Mouse (Mus musculus) neural tube, embryonic 15.5 days (tissue): ENCODE data around the gene Ap1m1. TPM values are rescaled to one million over a fixed set of nuclear protein-coding genes. Genes with fewer than 3 reads are reported as not detected.
A peak's percentile ranks its signal among the peaks of the same experiment; 100 is the strongest.

Source experiments
- ATAC-seq: fragments of 200-750 bp; cut with Nextera tagmentation; 2 replicates; pipeline ENCODE4 v1.8.0; 2017; ENCODE audit warnings: mild to moderate bottlenecking, moderate TSS enrichment, moderate library complexity; ENCODE audit not compliant: low FRiP score
- H3K27ac ChIP-seq: fragments of 300-500 bp; sonication (generic); replicated peaks from 2 replicates; pipeline ENCODE4 v1.5.1; 2015; ENCODE audit warnings: mild to moderate bottlenecking, inconsistent platforms
- H3K27me3 ChIP-seq: fragments of 300-500 bp; sonication (generic); replicated peaks from 2 replicates; pipeline ENCODE4 v1.6.1; 2015; ENCODE audit warnings: inconsistent platforms
- H3K36me3 ChIP-seq: fragments of 300-500 bp; sonication (generic); 2 replicates; pipeline ENCODE4 v1.6.1; 2015; ENCODE audit warnings: inconsistent platforms
- H3K4me1 ChIP-seq: fragments of 300-500 bp; sonication (generic); 2 replicates; pipeline ENCODE4 v1.6.1; 2015; ENCODE audit warnings: inconsistent platforms
- H3K4me2 ChIP-seq: fragments of 300-500 bp; sonication (generic); 2 replicates; pipeline ENCODE4 v1.6.1; 2015; ENCODE audit warnings: inconsistent platforms, mild to moderate bottlenecking, moderate library complexity
- H3K4me3 ChIP-seq: fragments of 300-500 bp; sonication (generic); replicated peaks from 2 replicates; pipeline ENCODE4 v1.5.1; 2015; ENCODE audit warnings: mild to moderate bottlenecking, inconsistent platforms
- H3K9ac ChIP-seq: fragments of 300-500 bp; sonication (generic); replicated peaks from 2 replicates; pipeline ENCODE4 v1.6.1; 2015; ENCODE audit warnings: mild to moderate bottlenecking, inconsistent platforms
- H3K9me3 ChIP-seq: fragments of 300-500 bp; sonication (generic); replicated peaks from 2 replicates; pipeline ENCODE4 v1.6.1; 2016; ENCODE audit warnings: inconsistent platforms
- WGBS: fragments of 180-500 bp; shearing (Covaris S2); methylation state at CpG from one replicate; pipeline ENCODE4 v1.1.7; 2015; ENCODE audit warnings: mixed read lengths; 5-methylcytosine and 5-hydroxymethylcytosine counted together
- polyA plus RNA-seq: library from polyadenylated mRNA; unstranded; fragments of >200 nt; fragmentation: Nextera tagmentation; extraction: Ambion mirVana; gene quantifications from 2 replicates; pipeline ENCODE4 v1.2.1, GENCODE M21; 2015

Gene Ap1m1
- polyA plus RNA-seq = 235 and 249 TPM in 2 replicates

DNA sequence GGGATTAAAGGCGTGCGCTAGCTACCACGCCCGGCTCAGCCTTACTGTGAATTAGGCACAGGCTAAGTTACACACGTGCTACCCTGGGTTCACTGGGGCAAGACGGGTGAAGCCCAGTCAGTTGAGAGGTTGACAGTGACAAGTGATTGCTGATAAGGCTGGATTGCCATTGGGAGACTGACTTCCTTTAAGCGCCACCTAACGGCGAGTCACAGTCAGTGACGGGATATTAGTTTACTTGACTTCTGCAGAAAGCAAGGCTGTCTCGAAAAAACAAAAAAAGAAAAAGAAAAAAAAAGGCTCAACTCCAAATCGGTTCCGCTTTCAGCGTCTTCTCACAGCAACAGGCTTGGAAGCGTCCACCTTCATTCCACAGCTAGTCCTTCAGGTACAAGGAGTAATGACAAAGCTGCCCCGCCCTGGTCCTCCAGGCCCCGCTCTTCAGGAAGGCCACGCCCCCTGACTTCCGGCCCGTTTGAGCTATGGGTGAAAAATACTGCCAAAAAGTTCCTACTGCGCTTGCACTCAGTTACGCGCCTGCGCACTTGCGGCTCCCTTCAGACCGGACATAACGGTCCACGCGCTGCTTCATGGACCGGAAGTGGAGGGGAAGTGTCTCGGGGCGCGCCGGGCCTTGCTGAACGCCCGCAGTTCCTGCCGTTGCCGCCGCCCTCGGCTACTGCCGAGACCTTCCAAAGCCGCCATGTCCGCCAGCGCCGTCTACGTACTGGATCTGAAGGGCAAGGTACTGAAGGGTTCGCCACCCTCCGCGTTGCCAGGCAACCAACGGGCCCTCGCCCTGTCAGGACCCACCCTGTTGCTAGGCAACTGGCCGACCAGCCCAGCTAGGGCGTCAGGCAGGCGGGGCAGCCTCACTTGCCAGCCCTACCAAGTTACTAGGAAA is at the start of gene Ap1m1:
Gene Ap1m1, plus strand, starts transcription at position 520 of the 904 bp plus-strand sequence.
- Histone ChIP-seq H3K27ac (peak within 1 kb of the TSS; percentile 98), H3K4me3 (peak within 1 kb of the TSS; percentile 85), H3K27me3 (no peaks in the 10 kb centered on the region), H3K36me3 (peaks cover 17% of the 10 kb centered on the region), H3K9ac (peak within 1 kb of the TSS; percentile 76), H3K4me1 (peaks cover 26% of the 10 kb centered on the region), H3K9me3 (no peaks in the 10 kb centered on the region), H3K4me2 (peak within 1 kb of the TSS; percentile 82)
- WGBS = under 1% methylated on average over 54 of the region's 54 CpGs
- peak; percentile 97 for ATAC-seq

DNA sequence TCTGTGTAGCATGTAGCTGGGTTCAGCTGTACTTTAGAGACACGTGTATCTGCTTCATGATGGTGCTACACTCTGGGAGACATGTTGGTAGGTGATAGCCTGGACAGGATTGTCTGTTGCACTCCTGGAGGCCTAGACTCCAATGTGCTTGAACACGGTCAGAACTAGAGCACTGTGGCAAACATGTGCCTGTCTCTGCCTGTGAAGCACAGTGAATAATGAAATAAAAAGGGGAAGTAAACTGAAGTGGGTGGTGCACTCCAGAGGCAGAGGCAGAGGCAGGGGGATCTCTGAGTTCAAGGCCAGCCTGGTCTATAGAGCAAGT is 49.6 kb upstream of the Ap1m1 start:
- Histone ChIP-seq H3K9ac (no peak overlapping the region), H3K4me1 (no peaks in the 10 kb centered on the region), H3K4me3 (no peak overlapping the region), H3K27me3 (no peaks in the 10 kb centered on the region), H3K36me3 (no peaks in the 10 kb centered on the region), H3K4me2 (no peak overlapping the region), H3K27ac (no peak overlapping the region), H3K9me3 (no peaks in the 10 kb centered on the region)
- WGBS = 80% methylated on average over 2 of the region's 2 CpGs
- ATAC-seq = no peak

DNA sequence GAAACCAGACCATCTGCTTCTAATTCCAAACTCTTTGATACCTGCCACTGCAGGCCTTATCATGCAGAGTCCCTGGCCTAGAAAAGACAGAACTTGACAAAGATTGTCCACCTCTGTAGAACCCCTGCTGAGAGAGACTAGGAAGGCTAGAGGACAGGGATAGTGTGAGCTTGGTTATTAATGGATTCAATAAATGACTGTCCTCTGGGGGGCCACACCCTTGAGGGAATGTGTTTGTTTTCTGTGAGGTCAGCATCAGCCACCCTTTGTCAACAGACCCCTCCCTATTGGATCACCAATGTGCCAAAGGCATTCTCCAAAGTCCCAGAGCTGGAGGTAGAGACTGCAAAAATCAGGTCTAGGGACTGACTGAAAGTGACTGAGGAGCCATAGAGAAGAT is 47.8 kb upstream of the Ap1m1 start:
- no peaks in the 10 kb centered on the region for H3K9me3 ChIP-seq
- no peaks in the 10 kb centered on the region for H3K27me3 ChIP-seq
- H3K4me3 ChIP-seq = no peak overlapping the region
- no peaks in the 10 kb centered on the region for H3K36me3 ChIP-seq
- no peak for ATAC-seq
- H3K4me2 ChIP-seq = no peak overlapping the region
- no peak overlapping the region for H3K27ac ChIP-seq
- no peak overlapping the region for H3K9ac ChIP-seq
- H3K4me1 ChIP-seq = no peaks in the 10 kb centered on the region

DNA sequence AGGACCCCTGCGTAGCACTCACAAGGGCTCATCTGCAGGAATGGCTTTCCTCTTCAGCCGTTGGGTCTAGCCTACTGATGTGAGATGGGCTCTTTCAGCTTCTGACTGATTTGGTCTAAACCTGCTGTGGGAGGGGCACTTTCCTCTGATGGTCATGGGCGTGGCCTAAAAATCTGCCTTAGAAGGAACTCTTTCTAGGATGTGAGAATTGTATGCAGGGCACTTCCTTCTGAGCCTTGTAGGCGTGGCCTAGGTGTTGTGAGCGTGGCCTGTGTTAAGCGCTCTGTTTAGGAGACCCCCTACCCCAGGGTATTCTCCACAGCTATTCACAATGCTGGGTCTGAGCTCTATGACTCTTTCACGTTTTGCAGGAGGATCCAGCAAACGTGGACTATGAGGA is 41.8 kb upstream of the Ap1m1 start:
- Histone ChIP-seq H3K4me1 (no peaks in the 10 kb centered on the region), H3K9ac (no peak overlapping the region), H3K27ac (no peak overlapping the region), H3K36me3 (no peaks in the 10 kb centered on the region), H3K4me3 (no peak overlapping the region), H3K27me3 (no peaks in the 10 kb centered on the region), H3K4me2 (no peak overlapping the region), H3K9me3 (peaks cover 16% of the 10 kb centered on the region)
- no peak for ATAC-seq
- WGBS = 64% methylated on average over 8 of the region's 8 CpGs

DNA sequence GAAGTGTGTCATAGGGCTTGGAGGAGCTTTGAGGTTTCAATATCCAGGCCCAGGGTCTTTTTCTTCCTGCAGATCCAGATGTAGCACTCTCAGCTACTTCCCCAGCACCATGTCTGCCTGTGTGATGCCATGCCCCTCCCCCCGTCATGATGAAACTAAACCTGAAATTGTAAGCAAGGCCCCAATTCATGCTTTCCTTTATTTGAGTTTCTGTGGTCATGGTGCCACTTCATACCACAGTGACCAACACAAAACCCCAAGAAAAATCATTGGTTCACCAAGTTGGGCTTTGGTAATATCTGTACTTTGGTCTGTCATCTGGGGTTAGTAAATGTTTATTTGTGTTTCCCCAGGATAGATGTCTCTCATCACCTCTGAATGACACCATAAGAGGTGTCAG is 31.2 kb upstream of the Ap1m1 start:
- 86% methylated on average over 1 of the region's 1 CpGs for WGBS
- Histone ChIP-seq H3K36me3 (no peaks in the 10 kb centered on the region), H3K27me3 (no peaks in the 10 kb centered on the region), H3K27ac (no peak overlapping the region), H3K9me3 (peaks cover 5% of the 10 kb centered on the region; the same call in 1 of the 2 replicates), H3K4me3 (no peak overlapping the region), H3K4me1 (no peaks in the 10 kb centered on the region), H3K4me2 (no peak overlapping the region), H3K9ac (no peak overlapping the region)
- no peak for ATAC-seq

DNA sequence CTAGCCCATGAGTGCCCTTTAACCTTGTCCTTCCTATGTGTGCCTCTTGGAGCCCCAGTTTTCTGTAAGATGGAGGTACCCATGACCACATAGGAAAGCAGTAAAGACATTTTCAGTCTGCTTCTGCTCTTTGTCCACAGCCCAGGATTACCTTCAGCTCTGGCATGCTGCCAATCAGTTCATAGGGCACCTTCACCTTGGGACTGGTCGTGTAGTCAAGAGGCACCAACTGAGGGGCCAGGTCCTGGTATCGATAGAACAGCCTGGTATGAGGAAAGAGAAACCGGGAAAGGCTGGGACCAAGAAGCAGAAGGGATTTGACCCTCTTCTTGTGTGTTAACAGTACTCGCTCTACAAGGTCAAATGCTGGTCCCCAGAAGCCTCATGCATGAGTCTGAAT is 29.6 kb upstream of the Ap1m1 start:
- no peaks in the 10 kb centered on the region for H3K9me3 ChIP-seq
- no peak overlapping the region for H3K9ac ChIP-seq
- H3K27me3 ChIP-seq = peaks cover 7% of the 10 kb centered on the region; the same call in 1 of the 2 replicates
- H3K4me3 ChIP-seq = no peak overlapping the region
- WGBS = 75% methylated on average over 4 of the region's 4 CpGs
- H3K36me3 ChIP-seq = no peaks in the 10 kb centered on the region
- ATAC-seq = no peak
- no peak overlapping the region for H3K4me2 ChIP-seq
- H3K4me1 ChIP-seq = no peaks in the 10 kb centered on the region
- H3K27ac ChIP-seq = no peak overlapping the region

DNA sequence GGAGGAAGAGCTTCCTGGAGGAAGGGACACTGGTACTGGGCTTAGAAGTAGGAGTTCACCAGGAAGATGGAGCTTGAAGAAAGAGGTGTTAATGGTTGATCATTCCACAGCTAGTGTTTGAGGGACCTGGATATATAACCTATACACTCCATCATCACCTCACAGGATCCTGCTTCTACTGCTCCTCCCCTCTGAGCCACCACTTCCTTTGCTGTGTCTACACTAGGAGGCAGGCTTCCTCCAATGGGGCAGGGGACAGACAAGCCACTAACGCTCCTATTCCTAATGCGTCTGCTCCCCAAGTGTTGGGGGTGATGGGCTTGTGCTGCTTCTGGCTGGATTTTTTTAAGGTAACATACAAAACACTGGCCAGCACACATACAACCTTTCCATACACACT is 29.1 kb upstream of the Ap1m1 start:
- Histone ChIP-seq H3K36me3 (no peaks in the 10 kb centered on the region), H3K4me2 (no peak overlapping the region), H3K9me3 (no peaks in the 10 kb centered on the region), H3K9ac (no peak overlapping the region), H3K4me3 (no peak overlapping the region), H3K27ac (no peak overlapping the region), H3K4me1 (no peaks in the 10 kb centered on the region), H3K27me3 (peaks cover 12% of the 10 kb centered on the region)
- 69% methylated on average over 2 of the region's 2 CpGs for WGBS
- no peak for ATAC-seq

DNA sequence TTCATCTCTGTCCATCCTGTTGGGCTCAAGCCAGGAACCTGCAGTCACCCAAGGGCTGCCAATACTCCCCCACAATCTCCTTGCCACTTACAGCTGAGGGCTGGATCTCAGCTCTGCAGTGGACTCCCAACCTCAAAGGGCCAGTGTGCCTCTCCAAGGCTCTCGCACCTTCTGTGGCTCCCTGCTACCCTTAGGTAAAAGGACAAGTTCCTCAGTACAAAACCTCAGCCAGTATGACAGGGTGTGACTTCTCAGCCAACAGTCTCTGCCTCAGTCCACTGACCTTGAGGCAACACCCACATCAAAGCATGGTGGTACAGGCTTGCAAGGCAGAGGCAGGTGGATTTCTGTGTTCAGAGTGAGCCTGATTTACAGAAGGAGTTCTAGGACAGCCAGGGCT is 28.0 kb upstream of the Ap1m1 start:
- no peak for ATAC-seq

DNA sequence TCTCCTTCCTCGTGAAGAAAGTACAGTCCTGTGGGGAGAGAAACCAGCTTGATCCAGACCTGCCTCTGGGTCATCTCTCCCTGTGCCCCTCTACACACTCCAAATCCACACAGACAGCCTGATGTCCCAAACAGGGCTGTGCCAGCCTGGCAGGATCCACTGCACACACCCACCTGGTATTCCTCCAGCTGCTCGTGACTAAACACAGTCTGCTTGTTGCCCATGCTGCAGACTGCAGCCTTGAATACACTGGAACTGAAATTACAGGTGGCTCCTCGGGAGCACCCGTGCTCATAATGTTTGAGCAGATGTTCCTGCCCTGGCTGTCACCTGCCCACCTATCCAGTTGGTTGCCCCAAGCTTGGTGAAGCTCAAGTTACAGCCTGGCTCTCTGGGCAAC is 27.1 kb upstream of the Ap1m1 start, which contains the start of gene Cib3:
Gene Cib3, minus strand, starts transcription at position 87 of the 400 bp plus-strand sequence.
- no peak within 1 kb of the TSS for H3K4me3 ChIP-seq
- WGBS = 62% methylated on average over 4 of the region's 4 CpGs
- H3K36me3 ChIP-seq = no peaks in the 10 kb centered on the region
- no peaks in the 10 kb centered on the region for H3K4me1 ChIP-seq
- H3K4me2 ChIP-seq = no peak within 1 kb of the TSS
- H3K27me3 ChIP-seq = peaks cover 28% of the 10 kb centered on the region
- H3K9me3 ChIP-seq = no peaks in the 10 kb centered on the region
- H3K9ac ChIP-seq = no peak within 1 kb of the TSS
- no peak within 1 kb of the TSS for H3K27ac ChIP-seq
- no peak for ATAC-seq

More for the DNA sequence above, 28.0 kb upstream of the Ap1m1 start:
- 96% methylated on average over 1 of the region's 1 CpGs for WGBS
- Histone ChIP-seq H3K4me1 (no peaks in the 10 kb centered on the region), H3K4me2 (no peak overlapping the region), H3K9me3 (no peaks in the 10 kb centered on the region), H3K9ac (no peak overlapping the region), H3K27ac (no peak overlapping the region), H3K4me3 (no peak overlapping the region), H3K27me3 (peaks cover 20% of the 10 kb centered on the region), H3K36me3 (no peaks in the 10 kb centered on the region)

DNA sequence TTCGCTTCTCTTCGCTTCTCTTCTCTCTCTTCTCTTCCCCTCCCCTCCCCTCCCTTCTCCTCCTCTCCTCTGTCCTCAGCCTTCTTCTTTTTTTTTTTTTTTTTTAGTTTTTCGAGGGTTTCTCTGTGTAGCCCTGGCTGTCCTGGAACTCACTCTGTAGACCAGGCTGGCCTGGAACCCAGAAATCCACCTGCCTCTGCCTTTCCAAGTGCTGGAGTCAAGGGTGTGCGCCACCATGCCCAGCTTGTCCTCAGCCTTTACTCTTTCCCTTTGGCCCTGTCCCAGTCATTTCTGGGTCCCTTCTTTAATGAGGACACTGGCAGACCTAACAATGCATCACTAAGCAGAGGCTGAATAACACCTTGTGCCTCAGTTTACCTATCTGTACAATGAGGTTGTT is 26.3 kb upstream of the Ap1m1 start, which contains the start of gene Gm11034:
Gene Gm11034, minus strand, starts transcription at position 101 of the 400 bp plus-strand sequence.
- no peak within 1 kb of the TSS for H3K4me3 ChIP-seq
- WGBS = 73% methylated on average over 4 of the region's 4 CpGs
- H3K9me3 ChIP-seq = no peaks in the 10 kb centered on the region
- H3K4me2 ChIP-seq = no peak within 1 kb of the TSS
- H3K27me3 ChIP-seq = peaks cover 29% of the 10 kb centered on the region
- no peak for ATAC-seq
- no peak within 1 kb of the TSS for H3K27ac ChIP-seq
- no peaks in the 10 kb centered on the region for H3K4me1 ChIP-seq
- H3K36me3 ChIP-seq = no peaks in the 10 kb centered on the region
- H3K9ac ChIP-seq = no peak within 1 kb of the TSS

DNA sequence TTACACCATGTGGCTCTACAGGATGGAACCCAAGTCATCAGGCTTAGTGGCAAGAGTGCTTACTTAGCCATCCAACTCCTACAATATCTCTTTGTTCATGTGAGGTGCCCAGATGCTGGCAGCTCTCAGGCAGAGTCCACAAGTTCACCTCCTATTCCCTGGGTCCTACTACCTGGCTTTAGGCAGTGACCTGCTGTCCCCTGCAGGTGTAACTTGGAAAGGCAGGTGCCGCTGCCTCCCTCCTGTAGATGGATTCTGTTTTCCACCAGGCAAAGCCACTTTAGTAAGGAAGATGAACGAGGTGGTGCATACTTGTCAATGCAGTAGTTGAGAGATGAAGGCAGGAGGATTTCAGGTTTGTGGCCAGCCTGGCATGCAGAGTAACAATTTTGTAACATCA is 24.8 kb upstream of the Ap1m1 start:
- no peak overlapping the region for H3K9ac ChIP-seq
- WGBS = 39% methylated on average over 2 of the region's 2 CpGs
- no peak for ATAC-seq

DNA sequence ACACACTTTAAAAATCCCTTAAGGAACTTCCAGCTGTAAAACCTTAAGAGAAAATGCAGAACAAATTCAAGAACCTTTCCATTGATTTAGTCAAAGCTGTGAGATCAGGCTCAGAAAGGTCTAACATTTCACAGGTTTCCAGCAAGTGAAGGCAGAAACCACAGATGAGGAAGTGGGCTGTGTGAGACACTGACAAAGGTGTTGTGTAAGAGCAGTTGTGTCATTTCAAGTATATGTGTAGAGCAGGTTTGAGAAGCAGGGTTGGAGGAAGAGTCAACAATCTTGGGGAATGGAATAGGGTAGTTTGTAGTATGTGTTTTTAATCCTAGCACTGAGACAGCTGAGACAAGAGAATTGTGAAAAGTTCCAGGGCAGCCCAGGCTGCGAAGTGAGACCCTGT is 23.9 kb upstream of the Ap1m1 start:
- WGBS = 43% methylated on average over 1 of the region's 1 CpGs
- no peak for ATAC-seq
- Histone ChIP-seq H3K4me3 (no peak overlapping the region), H3K9me3 (no peaks in the 10 kb centered on the region), H3K36me3 (no peaks in the 10 kb centered on the region), H3K4me1 (peaks cover 8% of the 10 kb centered on the region), H3K27me3 (peaks cover 29% of the 10 kb centered on the region), H3K27ac (no peak overlapping the region), H3K4me2 (no peak overlapping the region), H3K9ac (0 out of 2 replicates have a peak overlapping the region, but pooled peaks have one; percentile 7)

More for the DNA sequence above, 24.8 kb upstream of the Ap1m1 start:
- no peak overlapping the region for H3K27ac ChIP-seq
- H3K36me3 ChIP-seq = no peaks in the 10 kb centered on the region
- no peak overlapping the region for H3K4me2 ChIP-seq
- peaks cover 29% of the 10 kb centered on the region for H3K27me3 ChIP-seq
- no peak overlapping the region for H3K4me3 ChIP-seq
- H3K4me1 ChIP-seq = no peaks in the 10 kb centered on the region
- no peaks in the 10 kb centered on the region for H3K9me3 ChIP-seq
